Mouse (Mus musculus): ENCODE data around the gene Nfx1. TPM values are rescaled to one million over a fixed set of nuclear protein-coding genes. Genes with fewer than 3 reads are reported as not detected.

The Nfx1 gene
- polyA plus RNA-seq, 1 experiment from 2014 or later, result 76.9 TPM

GRCm38 (mm10) chr4:40947565-40948159 lies 23.0 kb upstream of the Nfx1 start:
- ATAC-seq (ENCODE audit: insufficient read depth, low FRiP score, low read depth), result no peak
- H3K9ac ChIP-seq, result peak overlapping the region; percentile 90
- H3K4me2 ChIP-seq, result peak overlapping the region; percentile 56
- peak overlapping the region; percentile 98 for H3K4me3 ChIP-seq (replicated peaks)
- whole genome bisulfite sequencing, result under 1% methylated on average over 40 of the region's 40 CpGs
- no peaks in the 10 kb centered on the region for H3K9me3 ChIP-seq
- H3K27ac ChIP-seq, result peak overlapping the region; percentile 91
- H3K27me3 ChIP-seq (replicated peaks), result no peaks in the 10 kb centered on the region
- peaks cover 17% of the 10 kb centered on the region for H3K4me1 ChIP-seq
- H3K36me3 ChIP-seq, result peaks cover 20% of the 10 kb centered on the region

GRCm38 (mm10) chr4:40948160-40948708 lies 22.5 kb upstream of the Nfx1 start, which contains the start of the genes Bag1 and Chmp5:
TSS of gene Bag1 (minus strand) at chr4:40948294.
TSS of gene Chmp5 (plus strand) at chr4:40948407.
- peaks cover 20% of the 10 kb centered on the region for H3K36me3 ChIP-seq
- peak; percentile 99 for ATAC-seq (ENCODE audit: insufficient read depth, low FRiP score, low read depth)
- peak within 1 kb of the TSS; percentile 90 for H3K9ac ChIP-seq
- H3K4me1 ChIP-seq, result peaks cover 17% of the 10 kb centered on the region
- WGBS, result 0% methylated on average over 46 of the region's 50 CpGs
- no peaks in the 10 kb centered on the region for H3K9me3 ChIP-seq
- peak within 1 kb of the TSS; percentile 84 for H3K4me2 ChIP-seq
- H3K4me3 ChIP-seq (replicated peaks), result peak within 1 kb of the TSS; percentile 98
- H3K27ac ChIP-seq, result peak within 1 kb of the TSS; percentile 91
- H3K27me3 ChIP-seq (replicated peaks), result no peaks in the 10 kb centered on the region

- no peak overlapping the region for H3K4me3 ChIP-seq (replicated peaks)
- peaks cover 7% of the 10 kb centered on the region for H3K4me1 ChIP-seq
- no peaks in the 10 kb centered on the region for H3K27me3 ChIP-seq (replicated peaks)
- H3K36me3 ChIP-seq, result peaks cover 42% of the 10 kb centered on the region
- no peak for ATAC-seq (ENCODE audit: insufficient read depth, low FRiP score, low read depth)
- no peak overlapping the region for H3K4me2 ChIP-seq
- H3K9me3 ChIP-seq, result no peaks in the 10 kb centered on the region
- no peak overlapping the region for H3K27ac ChIP-seq
- 85% methylated on average over 1 of the region's 1 CpGs for WGBS
- no peak overlapping the region for H3K9ac ChIP-seq
These were observed 17.2 kb upstream of the Nfx1 start for GRCm38 (mm10) chr4:40953521-40953920.

DNA sequence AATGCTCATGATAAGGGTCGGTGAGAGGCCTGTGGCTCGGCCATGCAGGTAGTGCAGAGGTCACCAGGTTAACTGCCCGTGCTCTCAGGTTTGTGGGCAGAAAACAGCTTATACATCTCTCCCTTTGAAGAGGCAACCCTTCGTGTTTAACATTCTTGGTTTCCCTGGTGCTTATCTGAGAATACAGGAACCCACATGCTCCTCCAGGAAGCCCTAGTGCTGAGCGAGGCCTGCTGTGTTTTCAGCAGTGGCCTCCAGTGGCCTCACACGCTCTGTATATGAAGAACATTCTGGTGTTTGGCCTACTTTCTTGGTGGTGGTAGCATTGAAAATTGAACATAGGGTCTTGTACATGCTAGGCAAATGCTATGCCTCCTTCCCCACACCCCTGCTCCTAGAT lies 14.8 kb upstream of the Nfx1 start:
- Histone ChIP-seq H3K4me2 (no peak overlapping the region), H3K4me3 (replicated peaks) (no peak overlapping the region), H3K9ac (no peak overlapping the region), H3K9me3 (no peaks in the 10 kb centered on the region), H3K4me1 (no peaks in the 10 kb centered on the region), H3K36me3 (peaks cover 61% of the 10 kb centered on the region), H3K27me3 (replicated peaks) (no peaks in the 10 kb centered on the region), H3K27ac (no peak overlapping the region)
- WGBS, result 71% methylated on average over 6 of the region's 6 CpGs
- ATAC-seq (ENCODE audit: insufficient read depth, low FRiP score, low read depth), result no peak

- no peaks in the 10 kb centered on the region for H3K9me3 ChIP-seq
- no peak overlapping the region for H3K9ac ChIP-seq
- no peaks in the 10 kb centered on the region for H3K27me3 ChIP-seq (replicated peaks)
- H3K4me2 ChIP-seq, result no peak overlapping the region
- ATAC-seq (ENCODE audit: insufficient read depth, low FRiP score, low read depth), result no peak
- H3K4me3 ChIP-seq (replicated peaks), result no peak overlapping the region
- no peaks in the 10 kb centered on the region for H3K4me1 ChIP-seq
- WGBS, result 86% methylated on average over 3 of the region's 3 CpGs
- H3K27ac ChIP-seq, result no peak overlapping the region
- peaks cover 51% of the 10 kb centered on the region for H3K36me3 ChIP-seq
These were observed 7.2 kb upstream of the Nfx1 start for GRCm38 (mm10) chr4:40963536-40963935.

DNA sequence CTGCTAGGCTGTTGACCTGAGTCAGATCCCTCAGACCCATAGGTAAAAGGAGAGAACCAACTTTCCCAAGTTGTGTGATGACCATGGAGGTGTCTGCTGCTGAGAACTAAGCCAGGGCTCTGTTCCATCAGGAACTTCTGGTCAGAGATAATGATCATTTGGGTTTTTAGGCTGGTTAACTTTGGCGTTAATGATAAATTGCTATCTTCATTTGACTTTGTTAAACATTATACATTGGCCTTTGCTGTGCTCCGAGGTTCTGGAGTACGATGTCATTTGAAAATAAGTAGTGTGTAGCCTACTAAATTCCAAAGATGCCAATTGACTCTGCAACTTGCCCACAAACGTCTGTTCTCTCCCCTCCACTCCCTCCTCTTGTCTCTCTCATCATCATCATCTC lies 1.5 kb upstream of the Nfx1 start:
- Histone ChIP-seq H3K4me2 (no peak overlapping the region), H3K4me3 (replicated peaks) (no peak overlapping the region), H3K27me3 (replicated peaks) (no peaks in the 10 kb centered on the region), H3K4me1 (peaks cover 11% of the 10 kb centered on the region), H3K36me3 (peaks cover 20% of the 10 kb centered on the region; the same call in 1 of the 2 replicates), H3K9me3 (no peaks in the 10 kb centered on the region), H3K9ac (no peak overlapping the region), H3K27ac (no peak overlapping the region)
- no peak for ATAC-seq (ENCODE audit: insufficient read depth, low FRiP score, low read depth)
- WGBS, result 61% methylated on average over 4 of the region's 4 CpGs

- H3K27me3 ChIP-seq (replicated peaks), result no peaks in the 10 kb centered on the region
- 11% methylated on average over 11 of the region's 13 CpGs for WGBS
These were observed 720 bp upstream of the Nfx1 start for GRCm38 (mm10) chr4:40969781-40970591.

DNA sequence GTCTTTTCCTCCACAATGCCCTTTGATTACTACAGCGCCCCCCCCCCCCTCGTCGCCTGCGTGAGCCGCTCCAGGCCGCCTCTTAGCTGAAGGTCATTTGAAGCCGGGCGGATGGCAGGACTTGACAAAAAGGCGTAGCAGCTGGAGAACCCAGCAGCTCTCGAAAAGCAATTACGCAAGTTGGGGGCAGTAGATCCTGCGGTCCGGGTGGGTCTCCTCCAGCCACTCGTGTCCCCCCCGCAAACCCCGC lies 189 bp upstream of the Nfx1 start:
- H3K27ac ChIP-seq, result peak overlapping the region; percentile 95
- peak; percentile 52; the same call in 1 of the 2 replicates for ATAC-seq (ENCODE audit: insufficient read depth, low FRiP score, low read depth)
- peaks cover 17% of the 10 kb centered on the region; the same call in 1 of the 2 replicates for H3K36me3 ChIP-seq
- peak overlapping the region; percentile 94 for H3K4me3 ChIP-seq (replicated peaks)
- H3K4me2 ChIP-seq, result peak overlapping the region; percentile 69
- under 1% methylated on average over 16 of the region's 16 CpGs for WGBS
- H3K4me1 ChIP-seq, result peaks cover 11% of the 10 kb centered on the region
- no peaks in the 10 kb centered on the region for H3K9me3 ChIP-seq
- H3K27me3 ChIP-seq (replicated peaks), result no peaks in the 10 kb centered on the region
- peak overlapping the region; percentile 64; the same call in 1 of the 2 replicates for H3K9ac ChIP-seq

More at GRCm38 (mm10) chr4:40969781-40970591, 720 bp upstream of the Nfx1 start:
- H3K9me3 ChIP-seq, result no peaks in the 10 kb centered on the region
- H3K27ac ChIP-seq, result peak overlapping the region; percentile 95
- H3K4me3 ChIP-seq (replicated peaks), result peak overlapping the region; percentile 94
- H3K36me3 ChIP-seq, result peaks cover 17% of the 10 kb centered on the region; the same call in 1 of the 2 replicates
- H3K4me1 ChIP-seq, result peaks cover 11% of the 10 kb centered on the region
- peak overlapping the region; percentile 69 for H3K4me2 ChIP-seq
- peak overlapping the region; percentile 64; the same call in 1 of the 2 replicates for H3K9ac ChIP-seq
- no peak for ATAC-seq (ENCODE audit: insufficient read depth, low FRiP score, low read depth)

DNA sequence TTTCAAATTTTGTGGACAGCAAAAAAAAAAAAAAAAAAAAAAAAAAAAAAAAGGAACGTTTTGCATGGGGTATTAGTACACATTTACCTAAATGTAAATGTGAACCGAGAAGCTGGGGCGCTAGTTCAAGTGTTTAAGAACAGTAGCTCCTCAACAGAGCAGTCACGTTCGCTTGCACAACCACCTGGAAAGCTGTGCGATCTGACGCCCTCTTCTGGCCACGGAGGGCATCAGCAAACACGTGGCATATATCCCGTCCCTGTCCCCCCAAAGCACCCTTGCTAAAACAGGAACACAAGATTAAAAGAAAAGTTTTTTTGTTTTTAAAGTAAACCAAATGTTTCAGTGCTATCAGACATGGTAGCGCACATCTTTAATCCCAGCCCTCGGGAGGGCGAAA lies 1.0 kb downstream of the Nfx1 start:
- peak overlapping the region; percentile 94 for H3K4me3 ChIP-seq (replicated peaks)
- no peak for ATAC-seq (ENCODE audit: insufficient read depth, low FRiP score, low read depth)
- peaks cover 11% of the 10 kb centered on the region for H3K4me1 ChIP-seq
- H3K4me2 ChIP-seq, result peak overlapping the region; percentile 69
- H3K9ac ChIP-seq, result peak overlapping the region; percentile 57; the same call in 1 of the 2 replicates
- peaks cover 13% of the 10 kb centered on the region; the same call in 1 of the 2 replicates for H3K36me3 ChIP-seq
- no peaks in the 10 kb centered on the region for H3K9me3 ChIP-seq
- no peaks in the 10 kb centered on the region for H3K27me3 ChIP-seq (replicated peaks)
- 24% methylated on average over 13 of the region's 13 CpGs for WGBS
- H3K27ac ChIP-seq, result peak overlapping the region; percentile 95; the same call in 1 of the 2 replicates

GRCm38 (mm10) chr4:40974011-40974410 lies 3.3 kb downstream of the Nfx1 start:
- Histone ChIP-seq H3K36me3 (peaks cover 19% of the 10 kb centered on the region; the same call in 1 of the 2 replicates), H3K27ac (no peak overlapping the region), H3K9me3 (no peaks in the 10 kb centered on the region), H3K4me3 (replicated peaks) (no peak overlapping the region), H3K9ac (no peak overlapping the region), H3K27me3 (replicated peaks) (no peaks in the 10 kb centered on the region), H3K4me2 (no peak overlapping the region), H3K4me1 (peaks cover 11% of the 10 kb centered on the region)
- ATAC-seq (ENCODE audit: insufficient read depth, low FRiP score, low read depth), result no peak
- WGBS, result 93% methylated on average over 1 of the region's 1 CpGs

DNA sequence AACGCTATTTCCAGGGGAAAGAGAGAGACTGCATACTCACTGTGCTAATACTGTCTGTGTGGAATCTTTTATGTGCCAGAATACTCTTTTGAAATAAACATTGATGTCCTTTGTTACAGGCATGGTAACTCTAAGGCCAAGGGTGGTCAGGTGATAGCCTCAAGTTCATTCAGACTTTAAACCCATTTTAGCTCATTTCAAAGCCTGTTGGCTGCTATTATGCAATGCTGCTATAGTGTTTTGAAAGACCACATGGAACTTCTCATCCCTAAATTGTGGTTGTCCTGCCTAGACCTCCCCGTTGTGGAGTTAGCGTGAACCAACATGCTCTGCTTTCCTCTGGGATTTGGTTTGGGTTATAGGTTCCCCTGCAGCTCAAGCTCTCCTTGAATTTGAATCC lies 5.0 kb downstream of the Nfx1 start:
- no peak for ATAC-seq (ENCODE audit: insufficient read depth, low FRiP score, low read depth)
- Histone ChIP-seq H3K27ac (no peak overlapping the region), H3K4me3 (replicated peaks) (no peak overlapping the region), H3K36me3 (peaks cover 27% of the 10 kb centered on the region; the same call in 1 of the 2 replicates), H3K27me3 (replicated peaks) (no peaks in the 10 kb centered on the region), H3K4me1 (peaks cover 9% of the 10 kb centered on the region), H3K9ac (no peak overlapping the region), H3K9me3 (no peaks in the 10 kb centered on the region), H3K4me2 (no peak overlapping the region)
- WGBS, result 89% methylated on average over 3 of the region's 3 CpGs

- Histone ChIP-seq H3K27me3 (replicated peaks) (no peaks in the 10 kb centered on the region), H3K36me3 (peaks cover 27% of the 10 kb centered on the region; the same call in 1 of the 2 replicates), H3K4me3 (replicated peaks) (no peak overlapping the region), H3K9me3 (no peaks in the 10 kb centered on the region), H3K9ac (no peak overlapping the region), H3K4me2 (no peak overlapping the region), H3K4me1 (peaks cover 9% of the 10 kb centered on the region), H3K27ac (no peak overlapping the region)
- WGBS, result 89% methylated on average over 10 of the region's 10 CpGs
- ATAC-seq (ENCODE audit: insufficient read depth, low FRiP score, low read depth), result no peak
These were observed 5.9 kb downstream of the Nfx1 start for GRCm38 (mm10) chr4:40976651-40977050.
